Mouse (Mus musculus) hematopoietic stem cell, adult 5-6 weeks (primary cell): Measurements from ENCODE around the gene Cyb561d2. TPM values are rescaled to one million over a fixed set of nuclear protein-coding genes. Genes with fewer than 3 reads are reported as not detected.

ENCODE experiments used
- ATAC-seq, 2 experiments: fragments of 125-278 bp in 1 of 2; replicated peaks in 1 of 2; 2 replicates each; pipeline ENCODE4 v1.8.0; 2016 to 2017; ENCODE audit warnings: inconsistent platforms in 2 of 2, mild to moderate bottlenecking in 2 of 2, moderate number of reproducible peaks in 2 of 2, low read depth in 1 of 2, moderate TSS enrichment in 1 of 2; ENCODE audit not compliant: low FRiP score in 2 of 2, poor library complexity in 2 of 2, severe bottlenecking in 2 of 2, insufficient read depth in 1 of 2, low TSS enrichment in 1 of 2
- total RNA-seq: library from RNA; stranded (forward); fragments of 172-1452, 232-1000 nt; gene quantifications from 2 replicates; pipeline ENCODE4 v1.2.3, GENCODE M21; 2017

The Cyb561d2 gene
- total RNA-seq, 1 experiment from 2014 or later: 19.7 TPM

- ATAC-seq: no peak
These were observed 326 bp upstream of the Cyb561d2 start for GRCm38 (mm10) chr9:107542352-107542686.

- ATAC-seq: no peak
These were observed 988 bp downstream of the Cyb561d2 start for GRCm38 (mm10) chr9:107541005-107541404.

GRCm38 (mm10) chr9:107540420-107540819 is 1.6 kb downstream of the Cyb561d2 start:
- no peak for ATAC-seq

- ATAC-seq: no peak
These were observed 2.1 kb downstream of the Cyb561d2 start for GRCm38 (mm10) chr9:107539940-107540339.

GRCm38 (mm10) chr9:107538711-107539110 is 3.3 kb downstream of the Cyb561d2 start:
- no peak for ATAC-seq

GRCm38 (mm10) chr9:107538231-107538630 is 3.8 kb downstream of the Cyb561d2 start:
- ATAC-seq: no peak

GRCm38 (mm10) chr9:107534408-107535202 is 7.4 kb downstream of the Cyb561d2 start:
- ATAC-seq: peak in 1 of 2 experiments; percentile 29; a peak in 2 of 4 replicates

- peak; percentile 92 to 94 for ATAC-seq
These were observed 8.1 kb downstream of the Cyb561d2 start, which contains the start of gene Tmem115 for GRCm38 (mm10) chr9:107533791-107534407. TSS of gene Tmem115 (plus strand) at chr9:107533945.

GRCm38 (mm10) chr9:107526198-107527026 is 15.6 kb downstream of the Cyb561d2 start:
- peak; percentile 28 to 61; a peak in 3 of 4 replicates for ATAC-seq

- ATAC-seq: no peak
These were observed 19.6 kb downstream of the Cyb561d2 start for GRCm38 (mm10) chr9:107522400-107522711.

GRCm38 (mm10) chr9:107521711-107522399 is 20.1 kb downstream of the Cyb561d2 start:
- peak; percentile 19 to 51; a peak in 2 of 4 replicates for ATAC-seq

- ATAC-seq: no peak
These were observed 20.8 kb downstream of the Cyb561d2 start for GRCm38 (mm10) chr9:107521190-107521589.

GRCm38 (mm10) chr9:107520331-107520730 is 21.7 kb downstream of the Cyb561d2 start:
- no peak for ATAC-seq

GRCm38 (mm10) chr9:107514303-107514955 is 27.6 kb downstream of the Cyb561d2 start:
- peak; percentile 83 for ATAC-seq

GRCm38 (mm10) chr9:107512326-107512725 is 29.7 kb downstream of the Cyb561d2 start:
- ATAC-seq: no peak

GRCm38 (mm10) chr9:107511436-107511835 is 30.6 kb downstream of the Cyb561d2 start:
- no peak for ATAC-seq
